Mouse (Mus musculus): ENCODE results near the gene Zfp78. TPM values are rescaled to one million over a fixed set of nuclear protein-coding genes. Genes with fewer than 3 reads are reported as not detected.
"Not testable (repeated sequence)": the region's sequence is repeated elsewhere in the genome, so short reads cannot be mapped to it uniquely, and the experiment has no call there.

Gene Zfp78
- polyA plus RNA-seq, 1 experiment from 2014 or later: 1.9 TPM

GRCm38 (mm10) chr7:6364761-6365160 lies 1.7 kb downstream of the Zfp78 start:
- H3K36me3 ChIP-seq (replicated peaks): no peaks in the 10 kb centered on the region
- no peak overlapping the region for H3K4me3 ChIP-seq
- no peaks in the 10 kb centered on the region for H3K27me3 ChIP-seq (ENCODE audit: poor library complexity, severe bottlenecking)
- 67% methylated on average over 1 of the region's 1 CpGs for WGBS
- 0 out of 2 replicates have a peak, but pooled peaks cover 3% of the 10 kb centered on the region for H3K9me3 ChIP-seq
- DNase-seq (ENCODE audit: extremely low spot score, low spot score): no peak
- no peak overlapping the region for H3K27ac ChIP-seq
- H3K4me1 ChIP-seq: peaks cover 20% of the 10 kb centered on the region

- Histone ChIP-seq H3K27me3 (ENCODE audit: poor library complexity, severe bottlenecking) (no peaks in the 10 kb centered on the region), H3K27ac (no peak overlapping the region), H3K4me3 (no peak overlapping the region), H3K36me3 (replicated peaks) (no peaks in the 10 kb centered on the region), H3K4me1 (peaks cover 10% of the 10 kb centered on the region), H3K9me3 (0 out of 2 replicates have a peak, but pooled peaks cover 3% of the 10 kb centered on the region)
- WGBS: 88% methylated on average over 5 of the region's 5 CpGs
- DNase-seq (ENCODE audit: extremely low spot score, low spot score): no peak
Observed at GRCm38 (mm10) chr7:6367185-6367584, 4.1 kb downstream of the Zfp78 start.

- not testable (repeated sequence) for H3K27me3 ChIP-seq (ENCODE audit: poor library complexity, severe bottlenecking); H3K4me3 ChIP-seq; H3K9me3 ChIP-seq; H3K27ac ChIP-seq; H3K36me3 ChIP-seq (replicated peaks); DNase-seq (ENCODE audit: extremely low spot score, low spot score)
- WGBS: 90% methylated on average over 5 of the region's 5 CpGs
- H3K4me1 ChIP-seq: peaks cover 10% of the 10 kb centered on the region
Observed at GRCm38 (mm10) chr7:6368146-6368545, 5.1 kb downstream of the Zfp78 start.

GRCm38 (mm10) chr7:6369460-6369859 lies 6.4 kb downstream of the Zfp78 start:
- H3K4me3 ChIP-seq: no peak overlapping the region
- no peaks in the 10 kb centered on the region for H3K36me3 ChIP-seq (replicated peaks)
- no peak for DNase-seq (ENCODE audit: extremely low spot score, low spot score)
- H3K27me3 ChIP-seq (ENCODE audit: poor library complexity, severe bottlenecking): no peaks in the 10 kb centered on the region
- H3K9me3 ChIP-seq: no peaks in the 10 kb centered on the region
- no peaks in the 10 kb centered on the region; the same call in 1 of the 2 replicates for H3K4me1 ChIP-seq
- H3K27ac ChIP-seq: no peak overlapping the region
- 84% methylated on average over 3 of the region's 3 CpGs for WGBS

GRCm38 (mm10) chr7:6372993-6373392 lies 9.9 kb downstream of the Zfp78 start:
- H3K4me3 ChIP-seq: no peak overlapping the region
- 95% methylated on average over 3 of the region's 3 CpGs for WGBS
- no peaks in the 10 kb centered on the region for H3K27me3 ChIP-seq (ENCODE audit: poor library complexity, severe bottlenecking)
- no peaks in the 10 kb centered on the region for H3K36me3 ChIP-seq (replicated peaks)
- no peak overlapping the region for H3K27ac ChIP-seq
- no peak for DNase-seq (ENCODE audit: extremely low spot score, low spot score)
- H3K4me1 ChIP-seq: no peaks in the 10 kb centered on the region
- no peaks in the 10 kb centered on the region for H3K9me3 ChIP-seq

- Histone ChIP-seq H3K4me3 (no peak overlapping the region), H3K4me1 (peaks cover 12% of the 10 kb centered on the region), H3K9me3 (peaks cover 7% of the 10 kb centered on the region; the same call in 1 of the 2 replicates), H3K27ac (no peak overlapping the region), H3K36me3 (replicated peaks) (no peaks in the 10 kb centered on the region), H3K27me3 (ENCODE audit: poor library complexity, severe bottlenecking) (no peaks in the 10 kb centered on the region)
- 87% methylated on average over 8 of the region's 8 CpGs for WGBS
- no peak for DNase-seq (ENCODE audit: extremely low spot score, low spot score)
Observed at GRCm38 (mm10) chr7:6378441-6378840, 15.4 kb downstream of the Zfp78 start.

- no peaks in the 10 kb centered on the region for H3K36me3 ChIP-seq (replicated peaks)
Observed at GRCm38 (mm10) chr7:6381431-6381830, 18.4 kb downstream of the Zfp78 start.

GRCm38 (mm10) chr7:6383044-6383455 lies 20.0 kb downstream of the Zfp78 start, which contains the start of gene Zfp28:
Zfp28 (plus strand) TSS chr7:6383295.
- DNase-seq (ENCODE audit: extremely low spot score, low spot score): peak; percentile 98
- Histone ChIP-seq H3K9me3 (peaks cover 11% of the 10 kb centered on the region; the same call in 1 of the 2 replicates), H3K36me3 (replicated peaks) (peaks cover 13% of the 10 kb centered on the region), H3K27ac (peak within 1 kb of the TSS; percentile 79), H3K4me3 (peak within 1 kb of the TSS; percentile 71), H3K4me1 (peaks cover 20% of the 10 kb centered on the region), H3K27me3 (ENCODE audit: poor library complexity, severe bottlenecking) (no peaks in the 10 kb centered on the region)
- 0% methylated on average over 28 of the region's 28 CpGs for WGBS

More at GRCm38 (mm10) chr7:6381431-6381830, 18.4 kb downstream of the Zfp78 start:
- Histone ChIP-seq H3K4me1 (peaks cover 20% of the 10 kb centered on the region), H3K27ac (no peak overlapping the region), H3K27me3 (ENCODE audit: poor library complexity, severe bottlenecking) (no peaks in the 10 kb centered on the region), H3K4me3 (no peak overlapping the region), H3K9me3 (peaks cover 8% of the 10 kb centered on the region; the same call in 1 of the 2 replicates)
- 79% methylated on average over 2 of the region's 2 CpGs for WGBS
- no peak for DNase-seq (ENCODE audit: extremely low spot score, low spot score)

- no peak overlapping the region for H3K27ac ChIP-seq
- H3K36me3 ChIP-seq (replicated peaks): peaks cover 14% of the 10 kb centered on the region
- peaks cover 20% of the 10 kb centered on the region for H3K4me1 ChIP-seq
- peaks cover 11% of the 10 kb centered on the region; the same call in 1 of the 2 replicates for H3K9me3 ChIP-seq
- peak overlapping the region; percentile 71 for H3K4me3 ChIP-seq
- 74% methylated on average over 8 of the region's 8 CpGs for WGBS
- no peaks in the 10 kb centered on the region for H3K27me3 ChIP-seq (ENCODE audit: poor library complexity, severe bottlenecking)
- DNase-seq (ENCODE audit: extremely low spot score, low spot score): no peak
Observed at GRCm38 (mm10) chr7:6384011-6384410, 20.9 kb downstream of the Zfp78 start.

- no peak overlapping the region for H3K27ac ChIP-seq
- WGBS: 96% methylated on average over 8 of the region's 8 CpGs
- no peak overlapping the region for H3K4me3 ChIP-seq
- peaks cover 19% of the 10 kb centered on the region for H3K4me1 ChIP-seq
- no peak for DNase-seq (ENCODE audit: extremely low spot score, low spot score)
- H3K36me3 ChIP-seq (replicated peaks): peaks cover 40% of the 10 kb centered on the region
- H3K9me3 ChIP-seq: peaks cover 11% of the 10 kb centered on the region; the same call in 1 of the 2 replicates
- no peaks in the 10 kb centered on the region for H3K27me3 ChIP-seq (ENCODE audit: poor library complexity, severe bottlenecking)
Observed at GRCm38 (mm10) chr7:6386995-6387394, 23.9 kb downstream of the Zfp78 start.

GRCm38 (mm10) chr7:6388971-6389370 lies 25.9 kb downstream of the Zfp78 start:
- no peak overlapping the region for H3K4me3 ChIP-seq
- DNase-seq (ENCODE audit: extremely low spot score, low spot score): no peak
- H3K9me3 ChIP-seq: peaks cover 6% of the 10 kb centered on the region; the same call in 1 of the 2 replicates
- 88% methylated on average over 5 of the region's 5 CpGs for WGBS
- H3K36me3 ChIP-seq (replicated peaks): peaks cover 59% of the 10 kb centered on the region
- H3K27ac ChIP-seq: no peak overlapping the region
- H3K27me3 ChIP-seq (ENCODE audit: poor library complexity, severe bottlenecking): no peaks in the 10 kb centered on the region
- peaks cover 4% of the 10 kb centered on the region; the same call in 1 of the 2 replicates for H3K4me1 ChIP-seq

GRCm38 (mm10) chr7:6389449-6389848 lies 26.4 kb downstream of the Zfp78 start:
- Histone ChIP-seq H3K27me3 (ENCODE audit: poor library complexity, severe bottlenecking) (no peaks in the 10 kb centered on the region), H3K9me3 (peaks cover 6% of the 10 kb centered on the region; the same call in 1 of the 2 replicates), H3K27ac (no peak overlapping the region), H3K36me3 (replicated peaks) (peaks cover 64% of the 10 kb centered on the region), H3K4me3 (no peak overlapping the region), H3K4me1 (no peaks in the 10 kb centered on the region)
- WGBS: 78% methylated on average over 5 of the region's 5 CpGs
- DNase-seq (ENCODE audit: extremely low spot score, low spot score): no peak

- WGBS: 28% methylated on average over 25 of the region's 25 CpGs
- peaks cover 23% of the 10 kb centered on the region for H3K36me3 ChIP-seq (replicated peaks)
- 0 out of 2 replicates have a peak, but pooled peaks cover 2% of the 10 kb centered on the region for H3K9me3 ChIP-seq
- no peaks in the 10 kb centered on the region for H3K27me3 ChIP-seq (ENCODE audit: poor library complexity, severe bottlenecking)
- peaks cover 11% of the 10 kb centered on the region for H3K4me1 ChIP-seq
- DNase-seq (ENCODE audit: extremely low spot score, low spot score): peak; percentile 30
- H3K27ac ChIP-seq: peak within 1 kb of the TSS; percentile 76
- peak within 1 kb of the TSS; percentile 61 for H3K4me3 ChIP-seq
Observed at GRCm38 (mm10) chr7:6397996-6398975, 35.2 kb downstream of the Zfp78 start, which contains the start of gene Smim17. Smim17 (plus strand) TSS chr7:6398715.

Data from forebrain, embryonic 10.5 days (tissue).